Mouse (Mus musculus): ENCODE results near the gene Ecsit.

The Ecsit gene

DNA sequence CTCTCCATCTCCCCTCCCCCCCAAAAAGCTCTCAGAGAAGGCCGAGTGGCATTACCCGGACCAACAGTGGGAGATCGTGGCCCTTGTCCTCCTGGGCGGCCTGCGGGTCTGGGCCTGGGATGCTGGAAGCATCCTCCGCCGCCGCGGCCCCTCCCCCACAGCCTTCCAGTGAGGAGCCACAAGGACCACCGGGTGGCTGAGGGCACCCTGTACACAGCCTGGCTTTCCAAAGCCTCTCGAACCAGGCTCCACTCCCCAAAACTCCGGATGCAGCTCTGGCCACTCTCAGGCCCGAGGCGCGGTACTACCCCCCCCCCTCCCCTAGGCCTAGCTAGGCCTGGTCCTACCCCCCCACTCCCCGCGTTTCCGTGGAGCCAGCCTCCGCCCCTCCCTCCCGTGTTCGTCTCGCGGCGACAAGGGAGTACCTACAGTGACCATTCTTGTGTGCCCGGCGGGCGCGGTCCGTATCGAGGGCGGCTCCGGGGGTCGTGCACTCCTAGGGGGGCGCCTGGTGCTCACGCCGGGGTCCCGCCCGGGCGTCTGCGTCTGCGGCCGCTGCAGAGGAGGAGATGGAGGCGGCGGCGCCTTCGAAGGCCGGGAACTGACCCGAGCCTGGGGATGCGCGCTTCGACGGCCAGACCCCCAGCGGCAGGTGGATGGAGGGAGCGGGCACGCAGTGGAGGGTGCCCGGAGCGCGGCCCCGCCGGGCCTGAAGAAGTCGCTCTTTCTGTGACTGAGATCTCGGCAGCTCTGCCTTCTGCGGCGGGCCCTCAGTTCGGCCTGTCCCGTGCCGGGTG is 33.9 kb downstream of the Ecsit start:
- DNase-seq (ENCODE audit: low read depth, low spot score): no peak

DNA sequence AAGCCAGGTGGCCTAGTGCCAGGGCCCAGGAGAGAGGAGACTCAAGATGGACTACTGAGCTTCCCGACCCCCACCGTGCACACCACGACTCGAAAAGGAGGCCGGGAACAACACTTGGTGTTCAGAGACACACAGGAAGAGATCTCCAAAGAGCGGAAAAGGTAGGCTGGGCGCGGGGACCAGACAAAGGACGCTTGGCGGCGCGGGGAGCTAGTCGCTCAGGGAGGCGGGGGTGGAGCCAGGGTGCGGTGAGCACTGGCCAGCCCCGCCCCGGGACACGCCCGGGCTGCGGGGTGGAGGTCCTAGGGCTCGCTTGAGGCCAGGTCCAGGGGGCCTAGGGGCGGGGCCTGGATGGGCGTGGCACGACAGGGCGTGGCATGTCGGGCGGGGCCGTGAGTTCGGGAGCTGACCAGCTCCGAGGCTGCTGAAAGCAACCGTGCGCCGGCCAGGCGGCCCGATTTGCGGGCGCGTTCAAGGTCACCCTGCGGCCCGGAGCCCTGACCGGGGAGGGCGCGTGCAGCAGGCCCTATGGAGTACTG is 34.8 kb downstream of the Ecsit start:
- DNase-seq (ENCODE audit: low read depth, low spot score): peak; percentile 65

DNA sequence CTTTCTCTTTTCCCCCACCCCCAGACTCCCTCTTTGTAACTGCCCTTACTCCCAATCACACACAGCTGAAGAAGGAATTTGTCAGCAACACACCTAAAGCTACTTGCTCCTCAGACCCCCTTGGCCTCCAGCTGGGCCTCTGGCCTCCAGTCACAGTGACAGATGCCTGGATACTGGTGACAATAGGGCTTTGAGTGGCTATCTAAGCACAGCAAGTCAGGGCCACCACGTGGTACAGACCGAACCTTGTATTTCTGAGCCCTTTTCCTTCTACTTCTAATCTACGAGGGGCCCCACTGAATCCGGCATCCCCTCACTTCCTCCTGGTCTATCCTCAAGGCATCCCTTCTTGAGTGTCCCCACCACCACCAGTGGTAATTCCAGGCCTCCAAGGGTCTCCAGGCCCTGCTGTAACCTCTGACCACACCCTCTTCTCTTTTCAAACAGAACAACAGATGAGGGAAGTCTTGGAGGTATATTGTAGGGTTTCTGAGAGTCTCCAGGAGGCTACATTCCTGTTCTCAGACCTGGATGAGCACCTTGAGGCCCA is 35.4 kb downstream of the Ecsit start:
- DNase-seq (ENCODE audit: low read depth, low spot score): no peak

DNA sequence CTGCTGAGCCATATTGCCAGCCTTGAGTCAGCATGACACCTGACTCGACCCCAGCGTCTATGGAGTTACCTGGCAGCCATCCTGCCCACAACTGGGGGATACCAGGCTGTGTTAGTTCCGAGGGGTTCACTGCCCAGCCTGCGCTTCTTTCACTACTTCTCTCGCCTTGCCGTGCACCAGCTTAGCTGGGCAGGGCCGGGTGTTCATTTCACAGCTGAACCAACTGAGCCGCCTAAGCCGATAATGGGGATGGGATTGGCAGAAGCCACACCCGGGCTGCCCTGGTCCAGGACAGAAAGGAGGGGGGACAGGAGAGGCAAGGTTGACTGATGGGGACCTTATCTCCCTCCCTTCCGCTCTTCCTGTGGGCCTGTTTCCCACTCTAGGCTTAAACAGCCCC is 35.9 kb downstream of the Ecsit start:
- no peak for DNase-seq (ENCODE audit: low read depth, low spot score)

DNA sequence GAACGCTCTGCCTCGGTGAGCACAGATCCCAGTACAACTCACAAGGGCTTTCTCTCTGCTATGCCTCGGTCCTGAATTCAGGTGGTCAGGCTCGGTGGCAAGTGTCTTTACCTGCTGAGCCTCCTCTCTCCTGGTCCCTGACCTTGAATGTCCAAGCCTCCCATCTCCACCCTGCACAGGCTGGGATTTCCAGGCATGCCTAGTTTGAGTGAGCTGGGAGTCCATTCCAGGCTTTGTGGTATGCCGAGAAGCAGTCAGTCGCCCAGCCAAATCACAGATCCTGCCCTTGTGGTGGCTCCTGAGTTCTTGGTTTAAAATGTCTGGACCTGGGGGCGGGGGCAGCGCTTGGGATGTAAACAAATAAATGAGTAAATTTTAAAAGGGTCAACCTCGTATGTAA is 37.9 kb downstream of the Ecsit start:
- DNase-seq (ENCODE audit: low read depth, low spot score): no peak

DNA sequence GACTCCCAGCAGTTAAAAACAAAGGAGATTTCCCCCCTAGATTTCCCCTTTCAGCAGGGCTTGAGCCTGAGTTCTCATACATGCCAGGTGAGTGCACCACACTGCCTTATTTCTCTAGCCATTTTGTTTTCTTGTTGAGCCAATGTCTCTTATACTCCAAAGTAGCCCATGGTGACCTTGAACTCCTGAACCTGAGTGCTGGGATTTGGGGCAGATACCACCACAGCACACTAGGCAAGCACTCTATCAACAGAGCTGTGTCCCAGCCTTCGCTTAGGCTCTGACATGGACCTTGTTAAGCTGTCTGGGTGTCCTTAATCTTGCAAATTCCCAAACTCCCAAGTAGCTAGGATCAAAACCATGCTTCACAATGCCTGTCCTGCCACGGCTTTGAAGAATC is 43.4 kb downstream of the Ecsit start:
- no peak for DNase-seq (ENCODE audit: low read depth, low spot score)

DNA sequence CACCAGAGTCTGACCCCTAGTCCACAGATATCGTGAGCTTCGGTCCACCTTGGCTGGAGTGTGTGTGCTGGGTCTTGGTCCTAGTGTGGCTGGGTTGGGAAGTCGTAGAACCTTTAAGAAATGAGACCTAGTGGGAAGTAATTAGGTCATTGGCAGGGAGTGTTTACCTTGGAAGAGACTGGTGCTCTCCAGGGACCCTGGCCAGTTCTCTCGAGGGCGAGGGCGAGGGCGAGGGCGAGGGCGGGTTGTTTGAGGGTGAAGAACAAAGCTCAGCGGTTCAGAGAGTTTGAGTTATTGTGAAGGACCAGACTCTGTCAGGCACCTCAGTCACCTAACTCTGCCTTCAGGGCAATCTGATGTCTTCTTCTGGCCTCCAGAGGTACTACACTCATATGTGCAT is 47.4 kb downstream of the Ecsit start:
- no peak for DNase-seq (ENCODE audit: low read depth, low spot score)

DNA sequence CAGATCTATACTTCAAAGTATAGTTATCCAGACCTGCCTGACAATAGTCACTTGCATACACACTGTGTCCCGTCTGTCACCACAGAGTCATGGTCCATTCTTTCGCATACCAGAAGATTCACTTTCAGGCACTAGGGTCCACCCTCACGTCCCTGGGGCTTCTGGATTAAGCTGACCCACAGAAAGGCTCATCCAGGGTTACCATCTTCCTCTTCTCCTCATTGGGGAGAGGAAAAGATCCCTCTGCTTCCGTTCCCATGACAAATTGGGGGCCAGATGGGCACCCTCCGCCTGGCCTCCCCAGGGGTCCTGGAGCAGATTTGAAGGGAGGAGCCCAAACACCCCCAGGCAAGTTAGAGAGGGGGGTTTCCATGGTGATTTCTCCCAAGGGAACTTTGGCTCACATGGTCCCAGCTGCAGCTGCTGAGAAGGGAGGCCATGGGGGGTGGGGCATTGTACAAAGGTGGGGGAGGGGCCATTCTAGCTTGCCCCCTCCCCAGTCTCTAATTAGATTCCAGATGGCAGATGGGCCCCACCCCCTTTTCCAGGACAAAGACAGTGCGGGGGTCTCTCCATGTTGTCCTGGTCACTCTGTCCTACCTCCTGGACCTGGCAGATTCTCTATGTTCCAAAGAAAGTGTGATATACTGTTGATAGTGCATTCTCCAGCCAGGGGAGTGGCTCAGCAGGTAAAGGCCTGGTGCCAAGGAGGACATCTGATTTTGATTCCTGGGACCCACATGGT is 49.8 kb downstream of the Ecsit start:
- no peak for DNase-seq (ENCODE audit: low read depth, low spot score)

DNA sequence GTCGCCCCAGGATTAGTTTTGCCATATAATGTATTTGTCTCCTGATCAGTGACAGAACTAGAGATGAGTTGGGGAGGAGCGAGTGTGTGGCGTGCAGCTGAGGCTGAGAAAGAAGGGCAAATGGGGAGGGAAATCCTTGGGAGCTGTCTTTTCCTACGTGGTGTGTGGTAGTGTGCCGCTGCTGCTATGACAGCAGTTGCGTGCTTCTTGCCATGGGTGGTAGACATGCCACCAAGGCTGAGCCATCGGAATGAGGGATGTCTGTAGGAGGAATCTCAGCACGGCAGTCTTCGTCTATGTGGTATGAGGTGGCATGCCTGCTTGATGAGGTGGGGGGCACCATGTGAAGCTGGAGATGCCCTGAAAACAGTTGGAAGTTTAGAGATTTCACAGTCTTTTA is 54.9 kb downstream of the Ecsit start:
- DNase-seq (ENCODE audit: low read depth, low spot score): no peak

DNA sequence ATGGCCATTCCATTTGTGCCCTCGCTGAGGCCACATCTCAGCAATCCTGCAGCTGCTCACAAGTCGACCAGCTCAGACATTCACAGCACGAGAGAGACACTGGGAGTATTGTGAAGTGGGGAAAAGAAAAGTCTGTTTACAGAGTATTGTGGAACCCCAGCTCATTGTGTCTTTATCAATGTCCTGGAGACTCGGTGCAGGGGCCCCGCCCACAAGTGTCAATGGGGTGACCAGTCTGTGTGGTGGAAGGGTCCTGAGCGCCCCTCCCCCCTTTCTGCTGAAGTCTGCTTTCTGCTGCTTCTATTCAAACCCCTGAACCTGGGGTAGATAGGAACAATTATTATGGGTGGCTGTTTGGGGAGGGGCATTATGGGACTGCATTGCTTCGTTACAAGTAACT is 56.8 kb downstream of the Ecsit start:
- DNase-seq (ENCODE audit: low read depth, low spot score): no peak

DNA sequence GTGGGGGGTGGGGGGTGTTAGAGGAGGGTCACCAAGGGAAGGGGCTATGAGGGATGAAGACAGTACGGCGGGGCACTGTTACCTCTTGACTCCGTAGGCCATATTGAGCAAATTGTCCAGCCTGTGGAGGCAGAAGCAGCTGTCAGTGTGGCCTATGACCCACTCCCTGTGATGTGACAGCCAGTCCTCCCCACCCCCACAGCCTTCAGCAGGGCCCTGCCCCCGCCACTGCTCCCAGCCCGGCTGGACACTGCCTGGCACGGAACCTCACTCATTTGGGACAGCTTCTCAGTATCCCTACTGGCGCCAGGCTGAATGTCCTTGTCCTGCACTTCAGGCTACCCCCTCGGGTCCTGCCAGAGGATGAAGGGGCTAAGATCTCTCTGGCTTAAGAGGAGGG is 60.6 kb downstream of the Ecsit start:
- DNase-seq (ENCODE audit: low read depth, low spot score): no peak
